Mouse (Mus musculus): ENCODE measurements at regions not wholly inside any gene's neighbourhood (a gene's known extent, or its start where the extent isn't known, plus 50 kb on each side); places are given as distances from the start of the nearest gene placed in this dataset.
A peak's percentile ranks its signal among the peaks of the same experiment; 100 is the strongest.

- DNase-seq, result no peak
These were observed 295.1 kb upstream of the Igfbp3 start for GRCm38 (mm10) chr11:7508861-7509260.

- DNase-seq, result no peak
These were observed 292.8 kb upstream of the Igfbp3 start for GRCm38 (mm10) chr11:7506421-7506945.

GRCm38 (mm10) chr11:7504651-7505321 lies 291.1 kb upstream of the Igfbp3 start:
- peak; percentile 26 to 77 for DNase-seq

DNA sequence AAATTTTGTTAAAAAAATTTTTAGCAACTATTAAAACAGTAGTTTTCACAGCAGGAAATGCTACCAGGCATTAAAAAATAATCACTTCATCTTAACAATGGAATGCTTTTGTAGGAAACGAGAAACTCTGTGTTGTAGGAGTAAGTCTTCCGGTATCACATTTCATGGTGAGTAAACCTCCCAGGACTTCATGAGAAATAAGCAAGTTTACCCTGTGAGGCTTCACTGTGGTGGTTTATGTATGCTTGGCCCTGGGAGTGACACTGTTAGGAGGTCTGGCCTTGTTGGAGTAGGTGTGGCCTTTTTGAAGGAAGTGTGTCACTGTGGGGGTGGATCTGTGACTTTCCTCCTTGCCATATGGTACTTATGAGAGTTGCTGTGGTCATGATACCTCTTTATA lies 289.0 kb upstream of the Igfbp3 start:
- no peak for DNase-seq

GRCm38 (mm10) chr11:7502045-7502444 lies 288.3 kb upstream of the Igfbp3 start:
- DNase-seq, result no peak

GRCm38 (mm10) chr11:7497803-7498202 lies 284.1 kb upstream of the Igfbp3 start:
- peak; percentile 7 to 55 for DNase-seq

GRCm38 (mm10) chr11:7473832-7474545 lies 260.3 kb upstream of the Igfbp3 start:
- peak; percentile 10 to 23 for DNase-seq

DNA sequence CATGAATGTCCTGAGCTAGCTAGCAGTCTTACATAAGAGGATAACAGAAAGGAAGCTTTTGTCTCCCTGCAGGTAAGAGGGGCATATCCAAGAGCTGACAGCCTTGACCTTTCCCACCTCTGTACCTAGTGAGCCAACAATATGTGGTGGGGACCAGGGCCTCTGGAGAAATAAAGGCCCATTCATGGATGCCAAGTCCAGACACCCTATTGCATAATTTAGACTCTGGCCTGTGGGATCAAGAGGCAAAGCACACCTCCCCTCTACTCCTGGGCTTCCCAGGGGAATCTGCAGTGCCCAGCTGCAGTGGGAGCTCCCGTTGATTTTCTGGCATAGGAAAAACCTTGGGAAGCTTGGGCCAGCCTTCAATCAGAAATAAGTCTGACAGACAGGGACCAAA lies 251.8 kb upstream of the Igfbp3 start:
- no peak for DNase-seq

- DNase-seq, result no peak
These were observed 248.4 kb upstream of the Igfbp3 start for GRCm38 (mm10) chr11:7461956-7462771.

GRCm38 (mm10) chr11:7451756-7452155 lies 238.0 kb upstream of the Igfbp3 start:
- peak; percentile 4 to 9 for DNase-seq

- DNase-seq, result no peak
These were observed 230.8 kb upstream of the Igfbp3 start for GRCm38 (mm10) chr11:7444494-7444893.

- DNase-seq, result no peak
These were observed 225.6 kb upstream of the Igfbp3 start for GRCm38 (mm10) chr11:7439276-7439675.

GRCm38 (mm10) chr11:7434591-7434990 lies 220.9 kb upstream of the Igfbp3 start:
- DNase-seq, result no peak

GRCm38 (mm10) chr11:7427771-7428170 lies 214.0 kb upstream of the Igfbp3 start:
- DNase-seq, result no peak

DNA sequence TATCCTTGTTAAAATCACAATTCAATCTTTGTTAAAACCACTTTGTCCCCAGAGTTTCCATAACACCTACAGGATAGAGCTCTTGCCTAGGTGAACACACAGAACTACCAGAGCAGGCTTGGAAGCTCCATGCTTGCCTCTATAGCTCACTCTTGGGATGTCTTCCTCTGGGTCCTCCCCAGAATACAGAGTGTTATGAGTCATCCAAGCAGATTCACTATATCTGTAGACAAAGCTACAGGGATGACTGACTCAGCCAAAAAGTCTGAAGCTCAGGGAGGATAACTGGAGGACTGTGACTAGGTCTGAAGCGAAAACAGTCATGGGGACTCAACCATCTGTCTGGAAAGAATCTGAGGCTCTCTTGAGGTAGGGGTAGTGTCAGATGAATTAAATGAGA lies 211.5 kb upstream of the Igfbp3 start:
- no peak for DNase-seq

- no peak for DNase-seq
These were observed 210.4 kb upstream of the Igfbp3 start for GRCm38 (mm10) chr11:7424082-7424471.

- peak; percentile 40 to 73 for DNase-seq
These were observed 209.8 kb upstream of the Igfbp3 start for GRCm38 (mm10) chr11:7423276-7424081.

DNA sequence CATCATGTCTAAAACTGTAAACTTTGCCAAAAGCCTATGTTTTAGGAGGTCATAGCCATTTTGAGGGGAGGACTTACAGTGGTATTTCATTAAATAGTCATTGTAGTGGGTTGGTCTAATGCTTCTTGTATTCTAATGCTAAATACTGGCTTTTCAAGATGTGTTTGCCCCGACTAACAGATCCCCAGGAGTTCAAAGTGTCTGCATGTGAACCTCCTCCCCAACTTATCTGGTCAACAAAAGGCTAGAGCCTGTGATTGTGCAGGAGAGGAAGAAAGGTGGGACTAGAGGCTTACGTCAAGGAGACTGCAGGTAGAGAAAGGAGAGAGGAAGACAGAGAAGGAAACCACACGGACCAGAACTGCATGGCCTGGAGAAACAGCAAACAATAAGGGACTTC lies 198.9 kb upstream of the Igfbp3 start:
- no peak for DNase-seq

GRCm38 (mm10) chr11:7408992-7409391 lies 195.3 kb upstream of the Igfbp3 start:
- no peak for DNase-seq

DNA sequence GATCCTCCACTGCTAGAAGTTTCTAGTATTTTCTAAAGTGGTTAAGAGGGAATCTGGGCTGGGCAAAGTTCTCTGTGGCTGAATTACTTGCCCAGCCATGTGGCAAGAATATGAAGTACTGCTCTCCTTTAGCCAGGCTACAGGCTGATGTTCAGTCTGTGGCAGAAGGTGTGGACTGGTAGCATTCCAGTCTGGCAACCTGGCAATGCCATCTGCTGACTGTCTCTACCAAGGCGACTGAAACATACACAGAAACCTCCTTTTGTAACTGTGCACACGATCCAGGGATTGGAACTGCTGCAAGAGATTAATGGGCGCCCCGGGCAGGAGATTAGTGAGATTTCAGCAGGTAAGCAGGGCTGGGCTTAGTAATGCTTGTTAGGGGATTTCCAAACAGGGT lies 190.9 kb upstream of the Igfbp3 start:
- DNase-seq, result no peak

- no peak for DNase-seq
These were observed 158.1 kb upstream of the Igfbp3 start for GRCm38 (mm10) chr11:7371835-7372234.

DNA sequence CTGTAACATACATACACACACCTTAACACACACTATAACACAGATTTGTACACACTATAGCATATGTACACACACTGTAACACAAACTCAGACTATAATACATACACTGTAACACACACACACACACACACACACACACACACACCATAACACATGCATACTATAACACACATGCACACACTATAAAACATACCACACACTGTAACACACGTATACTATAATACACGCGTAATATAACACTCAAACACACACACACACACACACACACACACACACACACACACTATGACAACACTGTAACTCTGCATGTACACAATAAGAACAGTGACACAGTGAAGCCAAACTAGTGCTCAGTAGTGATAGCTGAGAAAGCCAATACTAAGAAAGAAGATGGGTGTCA lies 147.7 kb upstream of the Igfbp3 start:
- no peak for DNase-seq
